Mouse (Mus musculus) lung, postnatal 0 days (tissue): Measurements from ENCODE around the gene Wbp1. TPM values are rescaled to one million over a fixed set of nuclear protein-coding genes. Genes with fewer than 3 reads are reported as not detected.

Experiments
- ATAC-seq: fragments of 200-750 bp; cut with Nextera tagmentation; 2 replicates; pipeline ENCODE4 v1.8.0; 2017; ENCODE audit warnings: moderate library complexity
- DNase-seq: peaks from one replicate; pipeline ENCODE4 v3.0.0-alpha.2; 2016; ENCODE audit warnings: low spot score
- H3K27ac ChIP-seq: fragments of 300-500 bp; sonication (generic); 2 replicates; pipeline ENCODE4 v1.5.1; 2014; ENCODE audit warnings: antibody characterized with exemption, mild to moderate bottlenecking, low read length, mixed read lengths
- H3K27me3 ChIP-seq: fragments of 300-500 bp; sonication (generic); replicated peaks from 2 replicates; pipeline ENCODE4 v1.6.1; 2014; ENCODE audit warnings: low read length, mixed read lengths; ENCODE audit not compliant: insufficient read depth
- H3K36me3 ChIP-seq: fragments of 300-500 bp; sonication (generic); 2 replicates; pipeline ENCODE4 v1.6.1; 2014; ENCODE audit warnings: low read length, mixed read lengths; ENCODE audit not compliant: insufficient read depth
- H3K4me1 ChIP-seq: fragments of 300-500 bp; sonication (generic); 2 replicates; pipeline ENCODE4 v1.6.1; 2014; ENCODE audit warnings: antibody characterized with exemption, low read depth, low read length, mixed read lengths; ENCODE audit not compliant: insufficient read depth
- H3K4me2 ChIP-seq: fragments of 300-500 bp; sonication (generic); replicated peaks from 2 replicates; pipeline ENCODE4 v1.6.1; 2014; ENCODE audit warnings: low read depth, mild to moderate bottlenecking, low read length, moderate library complexity, mixed read lengths
- H3K4me3 ChIP-seq: fragments of 300-500 bp; sonication (generic); 2 replicates; pipeline ENCODE4 v1.5.1; 2014; ENCODE audit warnings: low read depth, low read length
- H3K9ac ChIP-seq: fragments of 300-500 bp; sonication (generic); replicated peaks from 2 replicates; pipeline ENCODE4 v1.6.1; 2014; ENCODE audit warnings: low read depth, mild to moderate bottlenecking
- H3K9me3 ChIP-seq: fragments of 300-500 bp; sonication (generic); 2 replicates; pipeline ENCODE4 v1.6.1; 2016; ENCODE audit warnings: low read length, mixed read lengths
- CTCF ChIP-seq: IDR thresholded peaks from 2 replicates; pipeline ENCODE4 v1.5.1; 2016; ENCODE audit warnings: antibody characterized with exemption, mild to moderate bottlenecking
- EP300 ChIP-seq: IDR thresholded peaks from 2 replicates; pipeline ENCODE4 v1.6.1; 2016; ENCODE audit warnings: antibody characterized with exemption, mild to moderate bottlenecking, control low read depth
- WGBS: fragments of 180-500 bp; shearing (Covaris S2); extraction: QIAGEN DNeasy Blood & Tissue Kit; methylation state at CpG from one replicate; pipeline ENCODE4 v1.1.7; 2014; 5-methylcytosine and 5-hydroxymethylcytosine counted together
- microRNA counts: library from miRNA; unstranded; fragments of <30 nt; microRNA quantifications from one replicate; lab custom pipeline; 2015
- microRNA-seq: library from miRNA; unstranded; fragments of <30 nt; microRNA quantifications from one replicate; pipeline ENCODE4, GENCODE M21; 2016
- polyA plus RNA-seq: library from polyadenylated mRNA; unstranded; fragments of >200 nt; fragmentation: Nextera tagmentation; extraction: Ambion mirVana; gene quantifications from 2 replicates; pipeline ENCODE4 v1.2.1, GENCODE M21; 2015

Wbp1 gene
- polyA plus RNA-seq, 1 experiment from 2014 or later: 57.9 TPM

DNA sequence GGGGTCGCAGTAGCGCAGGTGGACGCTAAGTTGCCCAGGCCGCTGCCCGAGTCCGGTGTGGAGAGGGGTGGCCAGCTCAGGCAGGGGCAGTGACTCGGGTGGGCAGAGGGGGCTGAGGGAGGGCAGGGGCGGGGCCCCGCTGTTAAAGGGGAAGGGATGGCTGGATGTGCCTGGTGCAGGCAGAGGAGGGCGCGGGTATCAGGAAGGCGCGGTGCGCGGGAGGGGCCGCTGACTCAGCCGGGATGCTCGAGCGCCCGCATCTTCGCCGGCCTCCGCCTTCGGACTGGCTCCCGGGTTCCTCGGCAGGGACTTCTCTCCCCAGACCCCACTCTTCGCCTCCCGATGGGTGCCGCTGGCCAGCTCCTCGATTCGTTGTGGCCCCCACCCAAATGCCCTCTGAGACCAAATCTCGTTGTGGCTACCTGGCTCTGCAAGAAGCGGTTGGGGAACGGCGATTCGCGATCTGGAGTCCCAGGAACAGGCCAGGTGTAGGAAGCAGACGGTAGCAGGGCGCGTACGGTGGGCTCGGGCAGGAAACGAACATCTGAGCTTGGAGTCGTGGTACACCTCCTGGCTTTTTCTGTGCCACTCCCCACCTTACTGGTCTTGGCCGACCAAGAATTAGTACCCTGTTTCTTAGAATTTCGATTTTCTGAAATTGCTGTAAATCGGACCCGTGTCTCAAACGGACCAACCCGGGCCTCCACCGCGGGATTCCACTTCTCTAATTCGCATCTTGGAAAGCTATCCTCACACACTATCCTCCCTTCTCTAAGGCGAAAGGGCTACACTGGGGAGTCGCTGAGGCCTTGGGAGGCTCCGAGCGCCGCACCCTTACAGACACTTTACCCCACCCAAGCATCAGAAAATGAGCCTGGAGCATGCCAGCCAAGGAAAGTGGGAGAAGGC, 50.8 kb downstream of the Wbp1 start:
- WGBS: 1% methylated on average over 45 of the region's 58 CpGs
- Histone ChIP-seq H3K27me3 (peaks cover 67% of the 10 kb centered on the region), H3K36me3 (no peaks in the 10 kb centered on the region), H3K4me1 (peaks cover 3% of the 10 kb centered on the region; the same call in 1 of the 2 replicates), H3K4me2 (no peak overlapping the region), H3K9me3 (no peaks in the 10 kb centered on the region), H3K9ac (no peak overlapping the region), H3K4me3 (peak overlapping the region; percentile 8; the same call in 1 of the 2 replicates), H3K27ac (no peak overlapping the region)
- no peak for TF ChIP-seq EP300
- no peak for TF ChIP-seq CTCF
- no peak for DNase-seq
- ATAC-seq: no peak

DNA sequence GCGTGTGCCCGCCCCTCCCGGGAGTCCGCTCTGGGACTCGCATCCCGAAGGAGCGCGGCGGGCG, 51.3 kb downstream of the Wbp1 start, which contains the start of gene Tlx2:
TSS of gene Tlx2 (minus strand) at position 47 of the 64 bp plus-strand sequence.
- H3K36me3 ChIP-seq: no peaks in the 10 kb centered on the region
- no peaks in the 10 kb centered on the region for H3K9me3 ChIP-seq
- peak within 1 kb of the TSS; percentile 31; the same call in 1 of the 2 replicates for H3K4me3 ChIP-seq
- H3K4me2 ChIP-seq: peak within 1 kb of the TSS; percentile 55
- H3K27ac ChIP-seq: no peak within 1 kb of the TSS
- no peak within 1 kb of the TSS for H3K9ac ChIP-seq
- DNase-seq: no peak
- H3K27me3 ChIP-seq: peaks cover 68% of the 10 kb centered on the region
- peaks cover 3% of the 10 kb centered on the region; the same call in 1 of the 2 replicates for H3K4me1 ChIP-seq
- TF ChIP-seq EP300 (no peak), CTCF (no peak)
- under 1% methylated on average over 10 of the region's 10 CpGs for WGBS
- no peak for ATAC-seq

DNA sequence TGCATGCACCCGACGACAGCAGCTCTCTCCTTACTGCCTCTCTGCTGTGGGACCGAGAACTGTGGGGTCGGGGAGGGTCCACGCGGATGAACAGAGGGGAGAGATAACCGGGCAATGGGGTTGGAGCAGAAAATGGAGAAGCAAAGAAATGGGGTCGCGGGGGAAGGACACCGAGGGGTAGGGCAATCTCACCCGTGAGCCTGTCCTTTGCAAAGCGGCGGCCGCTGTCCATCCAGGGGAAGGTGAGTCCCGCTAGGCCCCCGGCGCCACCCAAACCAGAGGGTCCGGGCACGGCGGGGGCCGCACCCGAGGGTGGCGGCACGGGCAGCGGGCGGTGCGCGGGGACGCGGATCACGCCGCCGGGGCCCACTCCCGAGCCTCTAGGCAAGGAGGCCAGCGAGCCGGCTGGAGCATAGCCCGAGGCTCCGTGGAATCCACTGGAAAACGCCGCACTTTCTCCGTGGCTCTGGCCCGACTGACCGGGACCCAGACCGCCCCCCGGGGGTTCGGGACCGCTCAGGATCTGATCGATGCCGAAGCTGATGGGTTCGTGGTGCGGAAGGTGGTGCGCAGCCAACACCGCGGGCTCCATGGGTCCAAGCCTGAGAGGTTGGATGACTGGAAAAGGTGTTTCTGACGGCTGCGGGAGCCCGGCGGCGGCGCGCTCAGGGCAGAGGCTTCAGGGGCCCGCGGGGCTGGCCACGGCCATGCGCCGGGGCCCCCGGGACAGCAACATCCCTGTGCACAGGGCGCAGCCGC, 51.7 kb downstream of the Wbp1 start:
- H3K9ac ChIP-seq: no peak overlapping the region
- H3K36me3 ChIP-seq: no peaks in the 10 kb centered on the region
- DNase-seq (no peak), ATAC-seq (0 out of 2 replicates have a peak, but pooled peaks have one; percentile 22)
- no peak overlapping the region for H3K27ac ChIP-seq
- H3K4me3 ChIP-seq: peak overlapping the region; percentile 8; the same call in 1 of the 2 replicates
- H3K4me1 ChIP-seq: peaks cover 3% of the 10 kb centered on the region; the same call in 1 of the 2 replicates
- TF ChIP-seq EP300: no peak
- 2% methylated on average over 48 of the region's 69 CpGs for WGBS
- H3K9me3 ChIP-seq: no peaks in the 10 kb centered on the region
- H3K4me2 ChIP-seq: no peak overlapping the region
- H3K27me3 ChIP-seq: peaks cover 72% of the 10 kb centered on the region

MicroRNAs within 50 kb of the gene (microRNA counts, 519-probe panel; counts per million panel counts)
- microRNA mmu-miR-3470a+mmu-miR-3470b (lab: Ali Mortazavi, UCI): not detected

Small RNAs within 50 kb of the gene (microRNA-seq; reads per million reads assigned to microRNA genes)
- not detected for gene Mir3470a

Other genes starting within 250 kb of the Wbp1 start
- 8.8 and 14.3 TPM in 2 replicates for gene Sema4f, start 181.8 kb downstream of the Wbp1 start, polyA plus RNA-seq
- gene M1ap, start 174.7 kb downstream of the Wbp1 start, polyA plus RNA-seq: 1.8 and 2.5 TPM in 2 replicates
- gene Dok1, start 88.1 kb downstream of the Wbp1 start, polyA plus RNA-seq: 22.8 and 23.3 TPM in 2 replicates
- gene Loxl3, start 87.4 kb downstream of the Wbp1 start, polyA plus RNA-seq: 10.1 and 11.4 TPM in 2 replicates
- 201 and 205 TPM in 2 replicates for gene Aup1, start 67.0 kb downstream of the Wbp1 start, polyA plus RNA-seq
- 50.5 and 55.5 TPM in 2 replicates for gene Htra2, start 66.3 kb downstream of the Wbp1 start, polyA plus RNA-seq
- gene Dqx1, start 63.7 kb downstream of the Wbp1 start, polyA plus RNA-seq: 1.9 and 2.4 TPM in 2 replicates
- gene Tlx2, start 51.3 kb downstream of the Wbp1 start, polyA plus RNA-seq: not detected in 2 replicates
- 24.3 and 26.0 TPM in 2 replicates for gene Pcgf1, start 43.7 kb downstream of the Wbp1 start, polyA plus RNA-seq
- 1.9 and 3.4 TPM in 2 replicates for gene Lbx2, start 35.2 kb downstream of the Wbp1 start, polyA plus RNA-seq
- 1.2 and 1.5 TPM in 2 replicates for gene Ccdc142, start 20.0 kb downstream of the Wbp1 start, polyA plus RNA-seq
- 1.9 TPM in 2 replicates for gene Gm42688, start 19.9 kb downstream of the Wbp1 start, polyA plus RNA-seq
- gene Mrpl53, start 12.5 kb downstream of the Wbp1 start, polyA plus RNA-seq: 127 and 128 TPM in 2 replicates
- gene Mogs, start 6.1 kb downstream of the Wbp1 start, polyA plus RNA-seq: 21.6 and 23.5 TPM in 2 replicates
- 14.5 and 18.1 TPM in 2 replicates for gene Ino80b, start 3.9 kb upstream of the Wbp1 start, polyA plus RNA-seq
- 51.2 and 63.8 TPM in 2 replicates for gene Rtkn, start 13.9 kb upstream of the Wbp1 start, polyA plus RNA-seq
- gene Wdr54, start 34.8 kb upstream of the Wbp1 start, polyA plus RNA-seq: 3.1 and 3.3 TPM in 2 replicates
- gene 1700003E16Rik, start 34.8 kb upstream of the Wbp1 start, polyA plus RNA-seq: 6.1 and 9.8 TPM in 2 replicates
- 55.3 and 63.7 TPM in 2 replicates for gene Dctn1, start 44.4 kb upstream of the Wbp1 start, polyA plus RNA-seq
- 5.0 and 5.3 TPM in 2 replicates for gene Slc4a5, start 98.3 kb upstream of the Wbp1 start, polyA plus RNA-seq
- 6.3 and 7.8 TPM in 2 replicates for gene Mthfd2, start 204.3 kb upstream of the Wbp1 start, polyA plus RNA-seq
- gene Mob1a, start 204.5 kb upstream of the Wbp1 start, polyA plus RNA-seq: 41.3 and 47.6 TPM in 2 replicates
- gene Bola3, start 227.6 kb upstream of the Wbp1 start, polyA plus RNA-seq: 101 and 120 TPM in 2 replicates